Mouse (Mus musculus) gastrocnemius, postnatal 14 days (tissue): ENCODE measurements around the gene Gm21994. TPM values are rescaled to one million over a fixed set of nuclear protein-coding genes. Genes with fewer than 3 reads are reported as not detected.
"Not testable (repeated sequence)": the region's sequence is repeated elsewhere in the genome, so short reads cannot be mapped to it uniquely, and the experiment has no call there.

ENCODE experiments used
- DNase-seq: peaks from one replicate; pipeline ENCODE4 v3.0.0; 2021; ENCODE audit warnings: mixed read lengths
- intact Hi-C: fragments of 180-260 bp; cut with DNase I; formaldehyde crosslinking; loops from one replicate; pipeline ENCODE4 v1.15.1; 2025; ENCODE audit warnings: low total_unique reads
- long read RNA-seq, 2 experiments: library from polyadenylated mRNA; stranded (forward); transcript quantifications; one replicate each; pipeline ENCODE4 v2.0.0; 2021
- total RNA-seq, 2 experiments: library from RNA; stranded (reverse); gene quantifications; 2 replicates each; pipeline ENCODE4 v1.2.3; 2021

Gene Gm21994
- total RNA-seq: 1 to 10 TPM; 2.0 to 2.9 TPM
- long read RNA-seq, experiment 1: 0 reads
- long read RNA-seq, experiment 2: 0 reads

GRCm38 (mm10) chr2:150255491-150255890, at the start of gene Gm21994:
Gene Gm21994, minus strand, starts transcription at chr2:150255591.
- intact Hi-C loops, DNase-seq: not testable (repeated sequence)

GRCm38 (mm10) chr2:150299096-150299495, 43.7 kb upstream of the Gm21994 start:
- no peak for DNase-seq
- intact Hi-C loops: no loop called here

DNA sequence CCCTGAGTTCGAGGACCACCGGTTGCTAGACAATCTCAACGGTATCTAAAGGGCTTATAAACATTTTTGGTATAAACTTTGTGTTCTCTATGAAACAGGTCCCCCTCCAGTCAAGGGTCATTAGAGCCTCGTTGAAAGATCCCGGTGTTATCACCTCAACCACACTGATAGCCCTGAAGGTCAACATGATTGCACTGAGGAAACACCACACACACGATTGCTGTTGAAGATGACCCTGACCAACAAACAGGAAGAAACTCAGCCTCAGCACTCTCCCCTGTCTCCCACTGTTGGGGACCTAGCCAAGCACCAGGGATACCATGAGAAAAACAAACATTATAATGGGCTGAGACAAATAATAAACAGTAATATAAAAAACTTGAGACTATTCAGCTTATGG, 38.3 kb upstream of the Gm21994 start:
- intact Hi-C loops: no loop called here
- no peak for DNase-seq

GRCm38 (mm10) chr2:150257291-150257690, 1.9 kb upstream of the Gm21994 start, which contains the start of gene Gm14124:
Gene Gm14124, plus strand, starts transcription at chr2:150257517.
- intact Hi-C loops, DNase-seq: not testable (repeated sequence)

DNA sequence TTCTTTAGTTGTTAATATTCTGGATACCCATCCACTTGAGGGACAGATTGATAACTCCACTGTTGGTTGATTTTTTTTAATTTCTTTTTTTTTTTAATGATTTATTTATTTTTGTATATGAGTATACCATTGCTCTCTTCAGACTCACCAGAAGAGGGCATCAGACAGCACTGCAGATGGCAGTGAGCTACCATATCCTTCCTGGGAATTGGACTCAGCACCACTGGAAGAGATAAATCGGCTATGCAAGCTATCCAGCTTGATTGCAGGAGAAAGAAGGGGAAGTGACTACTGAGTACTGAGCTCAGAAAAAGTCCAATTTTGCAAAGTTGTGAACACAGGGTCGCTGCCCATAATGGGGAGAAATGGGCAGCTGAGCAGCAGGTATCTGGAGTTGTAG, 1.5 kb upstream of the Gm21994 start:
- DNase-seq, intact Hi-C loops: not testable (repeated sequence)

- intact Hi-C loops: no loop called here
- DNase-seq: no peak
These were observed 12.2 kb downstream of the Gm21994 start for GRCm38 (mm10) chr2:150243211-150243610.

DNA sequence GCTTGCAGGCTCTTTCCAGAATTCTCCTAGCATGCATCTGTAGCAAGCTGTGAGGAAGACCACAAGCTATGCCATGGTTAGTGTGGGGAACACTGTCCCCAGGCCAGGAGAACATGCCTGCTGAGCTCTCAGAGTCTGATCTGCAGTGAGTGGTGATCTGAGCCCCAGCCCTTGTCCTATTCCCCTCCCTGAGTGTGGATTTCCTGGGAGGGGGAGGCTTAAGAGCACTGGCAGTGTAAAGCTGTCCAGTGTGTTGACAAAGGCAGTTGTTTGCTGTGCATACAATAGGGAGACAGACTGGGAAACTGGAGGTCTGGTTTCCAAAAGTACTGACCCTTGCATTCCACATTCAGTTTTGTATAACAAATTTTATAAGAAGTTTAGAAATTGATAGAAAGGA, 32.1 kb downstream of the Gm21994 start:
- intact Hi-C loops, DNase-seq: not testable (repeated sequence)

DNA sequence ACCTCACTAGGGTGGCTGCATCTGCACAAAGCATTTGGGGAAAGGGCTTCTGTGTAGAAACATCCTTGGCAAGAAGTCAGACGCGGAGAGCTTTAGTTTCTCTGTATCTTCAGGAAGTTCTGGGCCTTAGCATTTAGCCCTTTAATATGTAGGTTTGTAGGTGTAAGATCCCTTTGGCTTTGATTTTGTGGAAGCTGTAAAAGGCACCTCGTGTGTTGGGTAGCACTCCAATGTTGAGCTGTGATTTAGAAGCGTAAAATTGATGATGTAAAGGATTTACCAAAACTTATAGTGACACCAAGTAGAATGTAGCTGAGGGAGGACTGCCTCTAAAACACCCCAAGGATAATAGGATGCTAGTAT, 37.0 kb downstream of the Gm21994 start:
- intact Hi-C loops, DNase-seq: not testable (repeated sequence)

DNA sequence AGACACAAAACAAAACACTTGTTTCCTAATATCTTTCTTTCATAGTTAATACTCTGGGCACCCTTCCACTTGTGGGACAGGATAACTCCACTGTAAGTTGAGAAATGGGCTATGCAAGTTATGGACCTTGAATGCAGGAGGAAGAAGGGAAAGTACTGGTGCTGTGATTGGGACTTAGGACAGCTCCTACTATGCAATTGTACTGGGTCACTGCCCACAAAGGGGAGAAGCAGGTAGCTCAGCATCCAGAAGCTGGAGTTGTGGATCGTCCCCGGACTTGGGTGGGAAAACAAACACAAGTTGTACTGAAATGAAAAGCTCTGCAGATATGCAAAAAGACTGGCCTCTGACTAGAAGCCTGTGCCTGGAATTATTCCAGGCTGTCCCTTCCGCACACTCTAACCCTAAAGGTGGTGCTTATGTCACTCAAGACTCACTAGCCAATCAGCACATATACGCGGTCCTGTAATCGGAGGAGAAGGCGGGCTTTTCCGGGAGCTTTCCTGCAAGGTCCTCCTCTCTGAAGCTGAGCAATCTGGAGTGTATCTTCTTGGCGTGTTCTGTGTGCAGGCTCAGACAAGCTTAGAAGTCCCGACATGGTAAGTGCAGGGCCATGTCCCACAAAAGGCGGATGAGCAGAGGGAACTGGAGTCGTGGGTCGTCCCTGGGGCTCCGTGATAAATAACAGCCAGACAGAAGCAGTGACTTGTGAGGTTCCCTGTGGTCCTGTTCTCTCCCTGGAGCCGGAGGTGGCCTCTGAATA, 37.6 kb downstream of the Gm21994 start, which contains the start of gene Zfp937:
Zfp937 (plus strand) TSS at position 474 of the 763 bp plus-strand sequence.
- intact Hi-C loops: not testable (repeated sequence)
- DNase-seq: peak; percentile 72

Other genes with a start within 250 kb of the Gm21994 start
- gene Zfp120, start 118.9 kb downstream of the Gm21994 start, total RNA-seq: 1 to 10 TPM; 6.8 to 7.7 TPM
- not detected for gene Gm10770, start 75.9 kb downstream of the Gm21994 start, total RNA-seq
- not detected for gene Gm14139, start 73.8 kb downstream of the Gm21994 start, total RNA-seq
- 1 to 10 TPM; 2.3 to 3.0 TPM for gene Zfp937, start 37.5 kb downstream of the Gm21994 start, total RNA-seq
- gene Gm14124, start 1.9 kb upstream of the Gm21994 start, total RNA-seq: under 1 TPM in 1 of 2 experiments, not detected in 1; 0.06 TPM
- 1 to 10 TPM; 1.4 to 1.5 TPM for gene Gm10130, start 68.1 kb upstream of the Gm21994 start, total RNA-seq
- gene 3300002I08Rik, start 107.2 kb upstream of the Gm21994 start, total RNA-seq: 1 to 10 TPM; 1.5 to 2.0 TPM
- 1 to 10 TPM; 1.7 to 2.3 TPM for gene Zfp442, start 195.9 kb upstream of the Gm21994 start, total RNA-seq
- gene Zfp345, start 229.5 kb upstream of the Gm21994 start, total RNA-seq: under 1 TPM; 0.09 to 0.10 TPM